In the genomic region with DNA sequence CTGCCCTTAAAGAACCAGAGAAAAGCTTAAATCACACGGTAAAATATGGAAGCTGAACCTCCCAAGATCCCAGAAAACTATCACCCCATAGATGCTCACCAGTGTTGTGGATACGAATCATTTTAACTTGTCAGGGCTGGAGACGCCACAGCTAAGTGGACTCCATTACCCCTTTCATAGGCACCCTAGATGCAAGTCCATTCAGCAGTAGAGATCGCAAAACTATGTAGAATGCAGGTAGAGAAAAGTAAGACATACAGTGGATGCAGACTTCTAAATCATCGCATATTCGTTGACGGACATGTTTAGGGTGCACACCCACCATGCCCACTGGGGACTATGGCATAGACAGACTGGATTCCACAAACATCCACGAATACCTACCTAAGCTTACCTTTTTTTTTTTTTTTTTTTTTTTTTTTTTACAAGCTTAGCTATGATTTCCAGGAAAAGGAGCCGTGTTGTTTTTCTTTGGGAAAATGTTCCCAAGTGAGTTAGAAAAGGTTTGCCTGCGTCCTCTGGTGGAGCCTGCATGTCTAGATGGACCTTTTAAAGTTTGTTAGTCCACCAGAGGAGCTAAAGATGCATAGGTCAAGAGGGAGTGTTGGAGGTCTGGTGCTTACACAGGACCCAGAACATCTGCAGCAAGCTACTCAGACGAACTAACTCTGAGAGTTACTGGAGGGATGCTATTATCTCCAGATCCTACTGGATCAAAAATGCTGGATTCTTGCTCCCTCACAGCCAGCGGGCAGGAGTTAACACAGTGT, we compare ENCODE assay signal across 8 mouse cellular contexts. TPM values are rescaled to one million over a fixed set of nuclear protein-coding genes. Genes with fewer than 3 reads are reported as not detected.
DNase-seq lines count a peak whose midpoint lies in the region; ATAC-seq and TF ChIP-seq lines count a peak whose summit lies in the region.

No protein-coding gene starts in this region.

- no peak overlapping the region for H3K27ac ChIP-seq in cerebellum, adult 2 months (ENCODE audit: insufficient read depth, low read length)
- peak overlapping the region; percentile 8 for H3K27ac ChIP-seq in thymus, adult 2 months (ENCODE audit: control insufficient read depth, insufficient read depth, low read length)
- peak overlapping the region; percentile 17; the same call in 1 of the 2 replicates for H3K27ac ChIP-seq in limb, embryonic 15.5 days

- peak overlapping the region; percentile 59 for H3K4me3 ChIP-seq in cerebellum, adult 2 months (replicated peaks; ENCODE audit: insufficient read depth, low read depth, low read length)
- peak overlapping the region; percentile 57 for H3K4me3 ChIP-seq in thymus, adult 2 months (ENCODE audit: control insufficient read depth, insufficient read depth, low read length)
- H3K4me3 ChIP-seq in limb, embryonic 15.5 days = peak overlapping the region; percentile 77

- 0 out of 2 replicates have a peak overlapping the region, but pooled peaks have one; percentile 59 for H3K9ac ChIP-seq in limb, embryonic 15.5 days

- ATAC-seq in limb, embryonic 15.5 days (ENCODE audit: insufficient number of reproducible peaks, low FRiP score, low TSS enrichment, low read depth) = no peak

- H3K4me2 ChIP-seq in limb, embryonic 15.5 days = peak overlapping the region; percentile 86

- TF ChIP-seq POLR2A in cerebellum, adult 2 months (IDR thresholded peaks at IDR 0.05; ENCODE audit: borderline replicate concordance, insufficient read depth, low read length) = no peak
- no peak for TF ChIP-seq POLR2A in thymus, adult 2 months (IDR thresholded peaks at IDR 0.05; ENCODE audit: control insufficient read depth, extremely low read depth, insufficient read depth, low read length, poor library complexity)

- 73% methylated on average over 12 of the region's 12 CpGs for WGBS in cerebellum, adult 2 months
- WGBS in thymus, adult 2 months = 61% methylated on average over 12 of the region's 12 CpGs
- 42% methylated on average over 12 of the region's 12 CpGs for WGBS in limb, embryonic 15.5 days

- H3K36me3 ChIP-seq in thymus, adult 2 months (ENCODE audit: control insufficient read depth, insufficient read depth, low read length) = no peaks in the 10 kb centered on the region
- no peaks in the 10 kb centered on the region for H3K36me3 ChIP-seq in limb, embryonic 15.5 days

- no peaks in the 10 kb centered on the region for H3K9me3 ChIP-seq in limb, embryonic 15.5 days

- H3K4me1 ChIP-seq in cerebellum, adult 2 months (ENCODE audit: control insufficient read depth, insufficient read depth, low read length) = peaks cover 5% of the 10 kb centered on the region; the same call in 1 of the 2 replicates
- H3K4me1 ChIP-seq in thymus, adult 2 months (replicated peaks; ENCODE audit: control insufficient read depth, insufficient read depth, low read length) = peaks cover 21% of the 10 kb centered on the region
- peaks cover 11% of the 10 kb centered on the region for H3K4me1 ChIP-seq in limb, embryonic 15.5 days

- no peaks in the 10 kb centered on the region for H3K27me3 ChIP-seq in cerebellum, adult 2 months (ENCODE audit: control insufficient read depth, insufficient read depth, low read length)
- no peaks in the 10 kb centered on the region for H3K27me3 ChIP-seq in thymus, adult 2 months (ENCODE audit: control insufficient read depth, insufficient read depth, low read length)
- no peaks in the 10 kb centered on the region for H3K27me3 ChIP-seq in limb, embryonic 15.5 days

- DNase-seq in cerebellum, adult 2 months = no peak
- no peak for DNase-seq in cerebellum, adult 11-12 months
- DNase-seq in thymus, adult 2 months = no peak
- DNase-seq in thymus, postnatal 0 days (ENCODE audit: low spot score) = no peak
- DNase-seq in yolk sac, embryonic 10.5 days (ENCODE audit: low spot score) = peak; percentile 5
- DNase-seq in c-Kit-positive CD71-positive TER-119-positive erythroid progenitor cells, embryonic 14.5 days (ENCODE audit: low spot score) = no peak
- DNase-seq in layer of hippocampus, postnatal 25 days (ENCODE audit: extremely low spot score in 1 of 2, low spot score in 1 of 2) = no peak

- no peak for TF ChIP-seq CTCF in cerebellum, adult 2 months (IDR thresholded peaks at IDR 0.05; ENCODE audit: borderline replicate concordance, insufficient read depth, low read depth, low read length)
- TF ChIP-seq CTCF in thymus, adult 2 months (IDR thresholded peaks at IDR 0.05; ENCODE audit: borderline replicate concordance, control insufficient read depth, extremely low read depth, insufficient read depth, low read length, poor library complexity) = no peak

RNA-seq across cellular contexts. Expression of gene Bcl2, which starts 2.5 kb away (rescaled TPM):
- polyA plus RNA-seq in cerebellum, adult 2 months (2012; rRNA removed) = 3.9 and 4.6 TPM in 2 replicates
- polyA plus RNA-seq in thymus, adult 2 months (2012; rRNA removed) = 10.7 and 11.8 TPM in 2 replicates
- polyA plus RNA-seq in thymus, postnatal 0 days (2015; fragmentation: Nextera tagmentation; extraction: Ambion mirVana) = 17.4 and 24.9 TPM in 2 replicates
- polyA plus RNA-seq in limb, embryonic 15.5 days (2015; fragmentation: Nextera tagmentation; extraction: Ambion mirVana) = 19.2 and 20.3 TPM in 2 replicates
- 1 to 10 TPM; 8.3 to 9.0 TPM for total RNA-seq in layer of hippocampus, postnatal 25 days (2021)

RNA-seq across cellular contexts. Expression of gene Kdsr, which starts 48.0 kb away (rescaled TPM):
- polyA plus RNA-seq in cerebellum, adult 2 months (2012; rRNA removed) = 18.7 and 20.5 TPM in 2 replicates
- 12.3 and 17.1 TPM in 2 replicates for polyA plus RNA-seq in thymus, adult 2 months (2012; rRNA removed)
- polyA plus RNA-seq in thymus, postnatal 0 days (2015; fragmentation: Nextera tagmentation; extraction: Ambion mirVana) = 11.7 and 13.5 TPM in 2 replicates
- 19.4 TPM in 2 replicates for polyA plus RNA-seq in limb, embryonic 15.5 days (2015; fragmentation: Nextera tagmentation; extraction: Ambion mirVana)
- 10 to 100 TPM; 24.9 to 25.7 TPM for total RNA-seq in layer of hippocampus, postnatal 25 days (2021)
